Mouse (Mus musculus) liver, postnatal 0 days (tissue): ENCODE measurements around the gene Nr1d2. TPM values are rescaled to one million over a fixed set of nuclear protein-coding genes. Genes with fewer than 3 reads are reported as not detected.
"Not testable (repeated sequence)": the region's sequence is repeated elsewhere in the genome, so short reads cannot be mapped to it uniquely, and the experiment has no call there.

Experiments used
- ATAC-seq: fragments of 200-750 bp; cut with Nextera tagmentation; 2 replicates; pipeline ENCODE4 v1.8.0; 2017; ENCODE audit warnings: mild to moderate bottlenecking, moderate library complexity
- DNase-seq: peaks from one replicate; pipeline ENCODE4 v3.0.0-alpha.2; 2016
- H3K27ac ChIP-seq: fragments of 300-500 bp; sonication (generic); 2 replicates; pipeline ENCODE4 v1.5.1; 2014; ENCODE audit warnings: antibody characterized with exemption, moderate library complexity, mild to moderate bottlenecking, low read depth
- H3K27me3 ChIP-seq: fragments of 300-500 bp; sonication (generic); 2 replicates; pipeline ENCODE4 v1.6.1; 2014; ENCODE audit warnings: low read length, control low read depth, mixed read lengths; ENCODE audit not compliant: insufficient read depth
- H3K36me3 ChIP-seq: fragments of 300-500 bp; sonication (generic); replicated peaks from 2 replicates; pipeline ENCODE4 v1.6.1; 2014; ENCODE audit warnings: mild to moderate bottlenecking, control low read depth, low read length, moderate library complexity, mixed read lengths; ENCODE audit not compliant: insufficient read depth
- H3K4me1 ChIP-seq: fragments of 300-500 bp; sonication (generic); 2 replicates; pipeline ENCODE4 v1.6.1; 2014; ENCODE audit warnings: antibody characterized with exemption, mild to moderate bottlenecking, control low read depth; ENCODE audit not compliant: insufficient read depth
- H3K4me2 ChIP-seq: fragments of 300-500 bp; sonication (generic); 2 replicates; pipeline ENCODE4 v1.6.1; 2014; ENCODE audit warnings: low read depth, mild to moderate bottlenecking, low read length, moderate library complexity, mixed read lengths
- H3K4me3 ChIP-seq: fragments of 300-500 bp; sonication (generic); 2 replicates; pipeline ENCODE4 v1.5.1; 2014; ENCODE audit warnings: low read depth, low read length
- H3K9ac ChIP-seq: fragments of 300-500 bp; sonication (generic); replicated peaks from 2 replicates; pipeline ENCODE4 v1.6.1; 2014; ENCODE audit warnings: mild to moderate bottlenecking, moderate library complexity
- H3K9me3 ChIP-seq: fragments of 300-500 bp; sonication (generic); 2 replicates; pipeline ENCODE4 v1.6.1; 2016; ENCODE audit warnings: mild to moderate bottlenecking, control low read depth, low read length, mixed read lengths
- CTCF ChIP-seq: sonication (generic); IDR thresholded peaks from 2 replicates; pipeline ENCODE4 v1.5.1; 2016; ENCODE audit warnings: antibody characterized with exemption, low read depth
- EP300 ChIP-seq: IDR thresholded peaks from 2 replicates; pipeline ENCODE4 v1.6.1; 2016; ENCODE audit warnings: antibody characterized with exemption, low read depth, mild to moderate bottlenecking
- WGBS: fragments of 180-500 bp; shearing (Covaris S2); extraction: QIAGEN DNeasy Blood & Tissue Kit; methylation state at CpG from one replicate; pipeline ENCODE4 v1.1.7; 2014; ENCODE audit not compliant: insufficient replicate concordance; 5-methylcytosine and 5-hydroxymethylcytosine counted together
- polyA plus RNA-seq: library from polyadenylated mRNA; unstranded; fragments of >200 nt; fragmentation: Nextera tagmentation; extraction: Ambion mirVana; gene quantifications from 2 replicates; pipeline ENCODE4 v1.2.1, GENCODE M21; 2015

Gene Nr1d2
- polyA plus RNA-seq, 1 experiment from 2014 or later: 6.2 TPM

DNA sequence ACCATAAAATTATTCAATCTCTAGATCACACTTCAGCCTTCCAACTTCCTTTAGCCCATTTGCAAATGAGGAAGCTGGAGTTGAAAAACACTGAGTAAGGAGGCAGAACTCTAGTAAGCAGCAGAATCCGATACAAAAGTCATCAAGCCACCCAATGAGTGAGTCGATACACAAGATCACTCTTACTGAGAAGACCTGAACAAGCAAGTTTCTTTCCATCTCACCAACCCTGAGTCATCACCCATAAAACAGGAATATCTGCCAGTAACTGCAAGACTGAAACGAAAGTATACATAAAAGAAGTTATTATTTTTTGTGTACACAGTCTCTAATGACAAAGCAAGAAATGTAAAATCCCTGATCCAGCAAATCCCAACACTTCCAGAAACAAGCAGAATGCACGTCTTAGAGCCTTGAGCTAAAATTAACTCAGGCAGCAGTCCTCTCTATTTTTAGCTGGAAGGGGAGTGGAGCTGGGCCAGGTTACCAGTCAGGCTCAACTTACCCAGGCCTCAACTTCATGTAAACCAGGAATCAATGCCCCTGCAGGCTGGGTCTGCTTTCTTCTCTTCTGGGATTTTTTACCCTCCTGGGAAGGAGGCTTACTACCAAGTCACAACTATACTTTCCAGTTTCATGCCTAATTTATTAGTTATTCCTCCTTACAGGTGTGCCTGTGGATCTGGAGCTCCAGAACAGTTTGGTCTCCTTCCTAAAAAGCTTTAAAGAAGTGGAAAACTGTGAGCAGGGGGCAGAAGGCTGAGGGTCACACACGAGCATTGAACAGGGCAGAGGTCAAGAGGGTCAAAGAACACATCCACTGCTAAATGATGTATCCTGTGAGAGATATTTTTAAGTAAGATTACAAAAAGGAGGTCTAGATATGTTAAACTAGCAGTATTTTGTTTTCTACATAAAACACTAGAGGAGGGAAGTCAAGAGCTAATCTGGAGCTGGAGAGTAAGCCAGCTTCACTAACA, 4.7 kb downstream of the Nr1d2 start:
- Histone ChIP-seq H3K4me3 (no peak overlapping the region), H3K36me3 (no peaks in the 10 kb centered on the region), H3K27me3 (no peaks in the 10 kb centered on the region), H3K4me1 (peaks cover 21% of the 10 kb centered on the region), H3K9ac (no peak overlapping the region), H3K9me3 (no peaks in the 10 kb centered on the region), H3K4me2 (peak overlapping the region; percentile 7; the same call in 1 of the 2 replicates), H3K27ac (peak overlapping the region; percentile 45; the same call in 1 of the 2 replicates)
- DNase-seq (no peak), ATAC-seq (no peak)
- 41% methylated on average over 5 of the region's 5 CpGs for WGBS
- TF ChIP-seq EP300 (no peak), CTCF (no peak)

- H3K9ac ChIP-seq: no peak overlapping the region
- no peaks in the 10 kb centered on the region for H3K27me3 ChIP-seq
- H3K9me3 ChIP-seq: no peaks in the 10 kb centered on the region
- H3K4me1 ChIP-seq: peaks cover 17% of the 10 kb centered on the region
- no peak for TF ChIP-seq CTCF
- no peak for TF ChIP-seq EP300
- H3K4me2 ChIP-seq: no peak overlapping the region
- H3K27ac ChIP-seq: no peak overlapping the region
- H3K36me3 ChIP-seq: no peaks in the 10 kb centered on the region
- no peak for DNase-seq
- no peak for ATAC-seq
- WGBS: 74% methylated on average over 2 of the region's 2 CpGs
- H3K4me3 ChIP-seq: no peak overlapping the region
Observed at GRCm38 (mm10) chr14:18233076-18233475, 5.9 kb downstream of the Nr1d2 start.

GRCm38 (mm10) chr14:18231866-18232265, 7.1 kb downstream of the Nr1d2 start:
- not testable (repeated sequence) for DNase-seq
- WGBS: 88% methylated on average over 8 of the region's 8 CpGs

GRCm38 (mm10) chr14:18229751-18230150, 9.2 kb downstream of the Nr1d2 start:
- WGBS: 88% methylated on average over 10 of the region's 10 CpGs
- not testable (repeated sequence) for H3K9me3 ChIP-seq, ATAC-seq, DNase-seq, H3K27ac ChIP-seq, H3K4me3 ChIP-seq, H3K4me1 ChIP-seq, H3K4me2 ChIP-seq, H3K36me3 ChIP-seq, H3K9ac ChIP-seq, H3K27me3 ChIP-seq

More at GRCm38 (mm10) chr14:18231866-18232265, 7.1 kb downstream of the Nr1d2 start:
- not testable (repeated sequence) for H3K9ac ChIP-seq, H3K27ac ChIP-seq, H3K4me3 ChIP-seq, H3K36me3 ChIP-seq, ATAC-seq, H3K4me2 ChIP-seq, H3K9me3 ChIP-seq, H3K27me3 ChIP-seq
- H3K4me1 ChIP-seq: peaks cover 10% of the 10 kb centered on the region; the same call in 1 of the 2 replicates

DNA sequence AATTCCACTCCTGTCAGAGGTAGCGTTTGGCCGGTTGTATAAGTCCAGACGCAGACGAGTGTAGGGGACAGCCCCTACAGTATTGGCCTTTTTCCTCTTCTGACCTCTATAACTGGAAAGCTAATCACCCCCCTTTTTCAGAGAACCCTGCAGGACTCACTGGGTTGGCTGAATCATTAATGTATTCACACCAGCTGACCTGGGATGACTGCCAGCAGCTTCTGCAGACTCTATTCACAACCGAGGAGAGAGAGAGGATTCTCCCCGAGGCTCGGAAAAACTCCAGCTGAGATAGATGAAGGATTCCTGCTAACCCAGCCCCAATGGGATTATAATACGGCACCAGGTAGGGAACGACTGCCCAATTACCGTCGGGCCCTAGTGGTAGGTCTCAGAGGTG, 12.7 kb downstream of the Nr1d2 start:
- DNase-seq, H3K4me3 ChIP-seq, ATAC-seq, H3K27me3 ChIP-seq, H3K36me3 ChIP-seq, H3K9ac ChIP-seq, H3K9me3 ChIP-seq, H3K27ac ChIP-seq, H3K4me2 ChIP-seq, H3K4me1 ChIP-seq: not testable (repeated sequence)
- WGBS: 85% methylated on average over 11 of the region's 11 CpGs

GRCm38 (mm10) chr14:18225431-18225830, 13.5 kb downstream of the Nr1d2 start:
- H3K36me3 ChIP-seq, H3K9ac ChIP-seq, DNase-seq, H3K4me2 ChIP-seq, H3K9me3 ChIP-seq, H3K4me1 ChIP-seq, H3K4me3 ChIP-seq, ATAC-seq, H3K27ac ChIP-seq, H3K27me3 ChIP-seq: not testable (repeated sequence)
- whole genome bisulfite sequencing: 81% methylated on average over 11 of the region's 11 CpGs
